Mouse (Mus musculus) left cerebral cortex, adult 9 months (tissue): ENCODE measurements around the gene Sec16b.

ENCODE experiments used
- DNase-seq, 2 experiments: peaks; one replicate each; pipeline ENCODE4 v3.0.0; 2022; ENCODE audit warnings: low spot score in 2 of 2

Gene Sec16b

GRCm38 (mm10) chr1:157506522-157506921 is at the start of gene Sec16b:
Gene Sec16b, plus strand, starts transcription at chr1:157506728.
- no peak for DNase-seq

DNA sequence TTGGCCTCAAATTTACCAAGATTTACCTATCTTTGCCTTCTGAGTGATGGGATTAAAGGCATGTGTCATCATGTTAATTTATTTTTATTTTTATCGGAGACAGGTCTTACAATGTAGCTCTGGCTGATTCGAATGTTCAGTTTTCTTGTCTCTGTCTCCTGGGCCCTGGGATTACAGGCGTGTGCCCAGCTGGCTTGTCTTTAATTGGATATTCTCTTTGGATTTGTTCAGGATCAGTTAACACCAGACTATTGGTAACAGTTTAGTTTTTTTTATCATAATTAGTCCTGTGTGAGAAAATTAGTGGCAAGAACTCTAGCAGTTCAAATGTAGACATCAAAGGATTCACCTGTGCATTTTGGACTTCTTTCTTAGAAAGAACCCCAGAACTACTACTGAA is 48.7 kb upstream of the Sec16b start:
- DNase-seq = no peak

DNA sequence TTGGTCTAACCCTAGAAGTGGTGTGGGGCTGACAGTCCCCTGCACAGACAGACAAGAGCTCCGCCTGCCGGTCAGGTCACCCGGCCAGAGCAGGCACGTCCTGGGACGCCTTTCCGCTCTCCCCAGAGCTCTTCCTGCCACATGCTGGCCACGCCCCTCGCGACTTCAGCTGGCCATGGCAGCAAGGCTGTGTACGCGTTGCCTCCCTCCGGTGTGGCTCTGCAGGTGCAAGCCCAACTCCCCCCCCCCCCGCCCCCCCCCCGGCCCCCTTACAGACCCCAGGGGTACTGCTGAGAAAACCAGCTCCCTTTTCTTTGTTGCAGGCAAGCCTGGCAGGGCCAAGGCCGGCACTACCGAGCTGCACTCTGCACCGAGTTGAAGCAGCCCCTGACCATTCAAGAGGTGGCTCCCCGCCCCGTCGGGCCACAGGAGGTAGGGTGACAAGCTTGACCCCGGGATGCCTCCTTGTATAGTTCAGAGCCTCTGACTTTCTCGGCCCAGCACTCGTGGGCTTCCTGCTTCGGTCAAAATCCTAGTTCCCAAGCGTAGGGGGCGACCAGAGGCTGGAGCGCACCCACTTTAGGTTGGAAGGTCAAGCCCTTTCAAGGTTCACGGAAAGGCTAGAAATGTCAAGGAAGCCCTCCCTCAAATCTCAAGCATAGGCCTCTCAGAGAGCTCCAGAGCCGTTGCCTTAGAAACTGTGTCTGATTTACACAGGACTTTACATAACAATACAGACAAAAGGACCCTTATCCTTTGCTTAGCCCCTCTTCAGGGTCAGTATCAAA is 47.9 kb upstream of the Sec16b start, which contains the start of gene Cryzl2:
TSS of gene Cryzl2 (plus strand) at position 157 of the 788 bp plus-strand sequence.
- DNase-seq = no peak

DNA sequence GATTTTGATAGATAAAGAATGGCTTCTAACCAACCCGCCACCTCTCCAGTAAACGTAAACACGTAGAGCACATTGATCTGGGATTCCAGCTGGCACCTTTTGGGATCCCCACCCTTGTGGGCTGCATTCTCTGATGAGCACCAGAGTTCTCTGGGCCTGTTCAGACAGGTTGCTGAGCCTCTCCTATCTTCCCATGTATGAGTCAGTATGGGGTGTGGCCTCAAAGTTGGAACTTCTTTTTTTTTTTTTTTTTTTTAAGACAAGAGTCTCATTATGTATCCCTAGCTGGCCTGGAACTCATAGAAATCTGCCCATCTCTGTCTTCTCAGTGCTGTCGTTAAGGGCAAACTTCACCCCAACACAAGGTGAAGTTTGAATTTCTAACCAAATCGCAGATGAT is 46.6 kb upstream of the Sec16b start:
- no peak for DNase-seq

- DNase-seq = no peak
These were observed 45.3 kb upstream of the Sec16b start for GRCm38 (mm10) chr1:157461276-157461675.

DNA sequence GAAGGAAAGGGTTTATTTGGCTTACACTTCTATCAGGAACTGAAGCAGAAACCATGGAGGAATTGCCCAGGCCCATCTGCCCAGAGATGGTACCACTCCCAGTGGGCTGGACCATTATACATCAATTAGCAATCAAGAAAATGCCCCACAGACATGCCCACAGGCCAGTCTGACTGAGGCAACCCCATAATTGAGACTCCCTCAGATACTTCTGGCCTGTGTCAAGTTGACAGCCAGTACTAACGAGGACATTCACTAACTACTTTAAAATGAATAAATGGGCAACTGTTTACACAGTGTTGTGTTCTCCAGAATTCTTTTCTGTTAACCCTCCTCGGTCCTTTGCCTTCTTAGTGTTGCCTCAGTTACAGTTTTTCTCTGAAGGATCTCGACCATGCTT is 44.2 kb upstream of the Sec16b start:
- DNase-seq = no peak

GRCm38 (mm10) chr1:157465194-157465593 is 41.3 kb upstream of the Sec16b start:
- peak in 1 of 2 experiments; percentile 75 for DNase-seq

DNA sequence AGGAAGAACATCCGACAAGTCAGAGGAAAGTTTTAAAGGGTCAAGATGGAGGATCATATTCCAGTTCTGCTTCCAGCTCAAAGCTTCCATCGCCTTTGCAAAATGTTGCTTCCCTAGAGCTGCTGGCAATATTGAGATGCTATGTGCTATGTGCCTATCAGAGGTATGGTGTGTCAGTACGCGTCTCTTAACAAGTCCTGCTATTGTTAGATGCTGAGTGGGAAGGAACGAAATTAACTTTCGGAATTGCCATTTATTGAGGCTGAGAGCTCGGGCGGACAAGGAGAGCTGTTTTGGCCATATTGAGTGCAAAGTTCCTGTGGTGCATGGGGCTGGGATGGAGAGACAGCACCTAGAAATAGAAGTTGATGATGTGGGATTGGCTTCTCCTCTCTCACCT is 38.7 kb upstream of the Sec16b start:
- peak in 1 of 2 experiments; percentile 46 for DNase-seq

GRCm38 (mm10) chr1:157470761-157471386 is 35.7 kb upstream of the Sec16b start:
- DNase-seq = peak; percentile 63 to 86

- DNase-seq = no peak
These were observed 33.8 kb upstream of the Sec16b start for GRCm38 (mm10) chr1:157472716-157473115.

- DNase-seq = no peak
These were observed 31.7 kb upstream of the Sec16b start for GRCm38 (mm10) chr1:157474865-157475264.

- DNase-seq = peak in 1 of 2 experiments; percentile 61
These were observed 30.3 kb upstream of the Sec16b start for GRCm38 (mm10) chr1:157476231-157476630.

GRCm38 (mm10) chr1:157480090-157480489 is 26.4 kb upstream of the Sec16b start:
- no peak for DNase-seq

- DNase-seq = no peak
These were observed 25.6 kb upstream of the Sec16b start for GRCm38 (mm10) chr1:157480901-157481300.

GRCm38 (mm10) chr1:157481666-157482065 is 24.9 kb upstream of the Sec16b start:
- DNase-seq = no peak

- DNase-seq = peak in 1 of 2 experiments; percentile 62
These were observed 22.4 kb upstream of the Sec16b start for GRCm38 (mm10) chr1:157484161-157484560.

DNA sequence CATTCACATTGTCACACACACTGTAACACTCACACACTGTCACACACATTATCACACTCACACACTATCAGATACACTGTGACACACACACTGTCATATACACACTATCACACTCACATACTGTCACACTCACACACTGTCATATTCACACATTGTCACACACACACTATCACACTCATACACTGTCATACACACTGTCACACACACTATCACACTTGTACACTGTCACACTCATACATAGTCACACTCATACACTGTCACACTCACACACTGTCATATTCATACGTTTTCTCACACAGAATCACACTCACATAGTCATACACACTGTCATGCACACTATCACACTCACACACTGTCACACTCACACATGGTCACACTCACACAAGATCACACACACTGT is 5.9 kb upstream of the Sec16b start:
- no peak for DNase-seq

GRCm38 (mm10) chr1:157501352-157501945 is 5.1 kb upstream of the Sec16b start:
- DNase-seq = no peak

DNA sequence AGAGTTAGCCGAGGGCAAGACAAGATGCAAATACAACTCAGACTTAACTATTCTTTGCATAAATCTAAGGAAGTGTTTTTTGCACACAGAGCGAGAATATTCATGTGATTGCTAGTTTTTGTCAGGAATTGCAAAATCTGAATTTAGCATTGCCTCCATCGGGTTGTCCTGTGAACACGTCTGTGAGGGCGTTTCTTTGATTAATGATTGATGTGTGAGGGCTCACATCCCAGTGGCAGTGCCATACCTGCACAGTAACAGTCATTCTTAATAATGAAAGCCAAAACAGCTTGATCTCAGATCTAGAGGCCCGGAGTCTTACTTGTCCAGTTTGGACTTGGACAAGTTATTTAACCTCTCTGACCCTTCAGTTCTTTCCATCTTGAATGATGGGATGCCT is 3.5 kb upstream of the Sec16b start:
- no peak for DNase-seq

DNA sequence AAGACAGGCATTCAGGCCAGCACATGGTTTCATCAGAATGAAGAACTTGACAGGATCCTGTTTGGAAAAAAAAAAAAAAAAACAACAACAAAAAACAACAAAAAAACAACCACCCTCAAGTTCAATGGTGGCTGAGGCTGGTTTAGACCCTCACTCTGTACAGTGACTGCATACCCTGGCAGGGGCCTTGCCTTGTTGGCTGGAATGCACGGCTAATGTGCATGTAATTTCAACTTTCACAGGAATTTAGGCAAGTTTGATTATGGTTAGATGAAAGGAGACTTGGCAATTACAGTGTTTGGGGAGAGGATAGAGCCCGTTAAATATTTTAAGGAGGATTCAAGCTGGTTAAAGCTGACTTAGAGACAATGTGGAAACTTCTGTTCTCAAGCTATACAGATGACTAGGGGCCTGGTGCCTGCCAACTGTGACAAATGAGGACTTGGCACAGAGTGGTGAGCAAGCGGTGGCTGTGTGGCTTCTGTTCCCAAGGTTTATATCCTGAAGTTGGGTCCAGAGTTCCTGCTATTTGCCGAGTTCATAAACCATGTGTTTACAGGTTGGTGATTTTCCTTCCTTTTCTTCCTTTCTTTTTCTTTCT is 567 bp downstream of the Sec16b start:
- peak in 1 of 2 experiments; percentile 40 for DNase-seq

GRCm38 (mm10) chr1:157507814-157508213 is 1.3 kb downstream of the Sec16b start:
- DNase-seq = no peak
